Mouse (Mus musculus): Measurements from ENCODE around the gene Taldo1.

- no peak for TF ChIP-seq USF1 (IDR thresholded peaks at IDR 0.05; ENCODE audit: low read depth)
- TF ChIP-seq MAX (IDR thresholded peaks at IDR 0.05; ENCODE audit: low read depth) = no peak
- TF ChIP-seq POLR2AphosphoS2 (IDR thresholded peaks at IDR 0.05; ENCODE audit: insufficient read length, low read depth) = no peak
- TF ChIP-seq POLR2A (IDR thresholded peaks at IDR 0.05; ENCODE audit: insufficient read length, low read depth) = no peak
- TF ChIP-seq MYOG (IDR thresholded peaks at IDR 0.05; ENCODE audit: control insufficient read depth in 1 of 3, insufficient read depth in 1 of 3, insufficient read length in 2 of 3, low read depth in 2 of 3) = no peak
- TF ChIP-seq E2F4 (IDR thresholded peaks at IDR 0.05; ENCODE audit: insufficient read depth) = no peak
- no peak for TF ChIP-seq MYOD1 (IDR thresholded peaks at IDR 0.05; ENCODE audit: control insufficient read depth in 1 of 3, insufficient read length in 2 of 3, low read depth in 2 of 3)
- no peak for TF ChIP-seq REST (IDR thresholded peaks at IDR 0.05; ENCODE audit: insufficient read depth, insufficient read length)
Measured at GRCm38 (mm10) chr7:141428701-141429100, 36.7 kb downstream of the Taldo1 start.

Measured in myocyte (in vitro differentiated cells).